Mouse (Mus musculus): ENCODE measurements around the gene Col2a1.

Gene Col2a1

DNA sequence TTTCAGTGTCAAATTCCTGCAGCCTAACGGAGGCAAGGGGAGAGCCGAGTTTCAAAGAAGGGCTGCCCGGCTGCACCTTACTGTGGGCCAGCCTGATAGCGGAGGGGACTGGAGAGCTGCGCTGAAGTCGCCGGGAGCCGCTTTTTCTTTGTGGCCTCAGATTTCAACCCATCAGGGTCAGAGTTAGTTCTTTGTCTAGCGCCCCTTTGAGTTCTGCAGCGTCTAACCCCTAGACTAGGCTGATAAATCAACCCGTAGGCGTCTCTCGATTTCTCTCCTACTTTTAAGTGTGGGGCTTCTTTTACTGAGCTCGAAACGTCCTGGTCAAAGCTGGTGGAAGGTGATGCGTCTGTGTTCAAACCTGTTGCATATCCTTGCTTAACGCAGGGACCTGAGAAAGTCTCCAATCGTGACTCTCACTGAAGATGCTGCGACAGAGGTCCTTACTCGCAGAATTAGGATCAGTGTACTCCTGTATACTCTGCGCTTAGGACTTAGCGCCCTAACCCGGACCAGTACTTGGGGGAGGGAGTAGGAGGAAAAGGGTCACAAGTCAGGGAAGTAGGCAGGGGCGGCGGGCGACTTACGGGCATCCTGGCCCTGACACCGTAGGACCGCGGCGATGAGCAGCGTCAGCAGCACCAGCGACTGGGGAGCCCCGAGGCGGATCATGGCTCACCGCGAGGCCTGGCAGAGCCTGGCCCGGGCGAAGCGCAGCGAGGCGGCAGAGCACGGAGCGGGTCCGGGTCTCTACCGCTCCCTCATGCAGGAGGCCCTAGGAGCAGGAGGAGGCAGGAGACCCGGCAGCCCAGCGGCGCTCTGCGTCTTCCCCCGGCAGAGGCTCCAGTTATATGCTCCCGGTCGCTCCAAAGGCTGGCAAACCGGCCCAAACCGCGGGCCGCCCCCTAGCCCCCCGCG is at the start of gene Col2a1:
Gene Col2a1, minus strand, starts transcription at position 874 of the 918 bp plus-strand sequence.
- no peak for DNase-seq

DNA sequence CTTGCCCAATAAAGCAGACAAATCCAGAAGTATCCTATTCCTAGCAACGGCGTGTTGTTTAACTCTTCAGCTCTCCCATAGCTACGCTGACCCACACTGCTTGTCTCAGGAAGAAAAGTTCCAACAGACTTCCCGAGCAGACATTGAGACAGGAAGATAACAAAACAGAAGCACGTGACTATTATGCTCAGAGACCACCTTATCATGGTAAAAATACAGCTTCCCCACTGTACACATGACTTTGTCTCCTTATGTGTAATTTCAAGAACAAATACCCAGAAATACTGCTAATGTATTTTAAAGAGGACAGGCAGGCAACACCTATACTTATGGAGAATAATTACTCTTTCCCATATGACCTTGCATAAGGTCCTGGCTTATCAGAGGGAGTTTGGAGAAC is 47.2 kb upstream of the Col2a1 start:
- no peak for DNase-seq

DNA sequence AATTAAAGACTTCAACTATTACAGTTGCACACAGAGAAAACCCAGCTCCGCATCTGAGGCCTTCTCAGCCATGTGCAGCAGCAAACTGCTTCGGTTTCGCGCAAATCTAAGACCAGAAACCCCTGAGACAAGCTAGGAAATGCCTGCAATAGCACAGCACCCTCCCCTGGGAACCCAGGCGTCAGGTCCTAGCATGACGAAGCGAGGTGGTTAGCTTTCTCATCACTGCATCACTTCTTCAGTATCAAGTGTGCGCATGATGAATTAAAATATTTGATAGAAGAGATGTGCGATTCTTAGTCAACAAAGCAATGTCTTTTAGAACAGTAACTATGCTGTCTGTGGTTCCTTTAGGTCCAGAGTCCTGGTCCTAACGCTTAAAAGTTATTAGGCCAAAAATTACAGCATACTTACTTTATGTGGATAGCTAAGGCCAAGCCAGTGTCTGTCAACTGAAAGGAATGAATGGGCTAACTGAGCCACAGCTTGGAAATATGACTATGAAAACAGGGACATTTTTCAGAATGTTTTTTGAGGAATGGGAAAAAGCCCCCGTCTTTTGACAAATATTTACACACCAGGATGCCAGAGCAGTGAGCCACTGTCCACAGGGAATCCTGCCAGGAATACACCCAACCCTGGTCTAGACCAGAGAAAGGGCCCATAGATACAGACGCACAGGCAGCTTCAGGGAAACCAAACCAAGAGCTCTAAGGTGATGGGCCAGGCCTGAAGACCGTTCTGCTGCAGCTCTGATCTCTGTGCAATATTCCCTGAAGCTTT is 44.6 kb upstream of the Col2a1 start:
- no peak for DNase-seq

DNA sequence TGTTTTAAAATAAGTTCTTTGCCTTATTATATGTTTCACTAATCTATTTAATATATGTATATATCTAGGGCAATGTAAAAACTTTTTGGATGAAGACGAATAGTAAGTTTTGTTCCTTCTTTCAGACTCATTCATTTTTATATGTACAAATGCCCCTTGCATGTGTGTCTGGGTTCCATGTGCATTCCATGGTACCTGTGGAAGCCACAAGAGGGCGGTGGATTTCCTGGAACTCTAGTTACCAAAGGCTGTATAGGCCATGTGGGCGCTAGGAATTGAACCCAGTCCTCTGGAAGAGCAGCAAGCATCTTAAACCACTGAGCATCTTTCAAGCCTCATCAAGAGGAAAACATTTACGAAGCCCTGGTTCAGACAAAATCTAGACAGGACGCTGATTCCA is 39.9 kb upstream of the Col2a1 start:
- DNase-seq = no peak

DNA sequence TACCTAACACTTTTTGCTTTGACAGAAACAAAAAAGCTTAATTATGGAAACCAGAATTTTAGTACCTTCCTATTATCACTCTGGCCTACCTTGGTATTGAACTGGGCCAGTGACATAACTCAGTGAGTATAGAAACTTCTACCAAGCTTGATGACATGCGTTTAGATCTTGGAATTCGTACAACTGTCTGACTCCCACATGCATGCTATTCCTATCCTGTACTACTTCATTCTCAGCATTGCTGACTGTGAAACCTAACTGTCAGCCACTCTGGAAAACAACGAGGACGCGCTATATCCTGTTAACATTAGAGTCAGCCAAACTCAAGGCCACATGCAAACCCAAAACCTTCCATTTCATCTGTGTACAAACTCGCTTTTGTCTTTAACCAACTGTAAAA is 39.5 kb upstream of the Col2a1 start:
- DNase-seq = no peak

DNA sequence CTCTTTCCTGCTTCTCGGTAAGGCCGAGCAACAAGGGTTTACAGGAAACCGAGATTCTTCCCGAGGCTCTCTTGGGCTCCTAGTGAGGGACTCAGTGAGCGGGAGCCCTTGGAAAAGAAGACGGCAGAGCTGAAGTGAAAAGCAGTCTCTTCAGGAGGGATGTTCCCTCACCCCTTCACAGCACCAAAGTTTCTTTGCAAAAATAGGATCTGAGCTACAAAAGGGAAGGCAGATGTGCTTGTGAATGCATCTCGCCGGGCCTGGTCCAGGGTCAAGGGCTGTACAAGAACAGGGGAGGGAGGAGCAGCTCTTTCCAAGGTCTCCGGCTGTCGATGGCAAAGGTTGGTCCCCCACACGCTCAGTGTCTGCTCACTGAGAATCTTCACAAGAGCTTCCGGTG is 38.0 kb upstream of the Col2a1 start:
- no peak for DNase-seq

DNA sequence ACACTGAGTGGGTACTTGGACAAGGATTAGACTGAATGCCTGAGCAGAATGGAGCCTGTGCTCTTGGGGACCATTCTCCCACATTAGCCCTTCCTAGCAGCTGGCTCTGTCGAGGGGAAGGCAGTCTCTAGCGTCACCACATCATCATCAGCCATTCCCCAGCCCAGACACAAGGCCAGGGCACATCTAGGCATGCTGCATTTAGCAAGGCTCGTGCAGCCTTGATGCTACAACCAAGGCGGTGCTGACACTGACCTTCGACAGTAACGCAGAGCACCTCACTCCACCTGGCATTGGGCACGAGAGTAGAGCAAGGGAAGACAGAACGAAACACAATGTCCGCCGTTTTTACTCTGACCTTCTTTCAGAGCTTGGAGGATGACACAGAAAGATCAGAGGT is 35.2 kb upstream of the Col2a1 start:
- no peak for DNase-seq

DNA sequence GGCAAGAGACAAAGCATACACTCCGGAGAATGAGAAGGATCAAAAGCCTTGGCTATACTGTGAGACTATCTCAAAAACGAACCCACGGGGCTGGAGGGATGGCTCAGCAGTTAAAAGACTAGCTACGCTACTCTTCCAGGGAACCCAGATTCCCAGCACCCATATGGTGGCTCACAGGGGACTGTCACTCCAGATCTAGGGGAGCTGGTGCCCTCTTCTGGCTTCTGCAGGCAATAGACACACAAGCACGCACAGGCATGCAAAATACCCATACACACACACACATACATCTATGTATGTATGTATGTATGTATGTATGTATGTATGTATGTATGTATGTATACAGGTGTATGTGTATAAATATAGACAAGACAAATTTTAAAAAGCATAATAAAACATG is 32.1 kb upstream of the Col2a1 start:
- DNase-seq = no peak

DNA sequence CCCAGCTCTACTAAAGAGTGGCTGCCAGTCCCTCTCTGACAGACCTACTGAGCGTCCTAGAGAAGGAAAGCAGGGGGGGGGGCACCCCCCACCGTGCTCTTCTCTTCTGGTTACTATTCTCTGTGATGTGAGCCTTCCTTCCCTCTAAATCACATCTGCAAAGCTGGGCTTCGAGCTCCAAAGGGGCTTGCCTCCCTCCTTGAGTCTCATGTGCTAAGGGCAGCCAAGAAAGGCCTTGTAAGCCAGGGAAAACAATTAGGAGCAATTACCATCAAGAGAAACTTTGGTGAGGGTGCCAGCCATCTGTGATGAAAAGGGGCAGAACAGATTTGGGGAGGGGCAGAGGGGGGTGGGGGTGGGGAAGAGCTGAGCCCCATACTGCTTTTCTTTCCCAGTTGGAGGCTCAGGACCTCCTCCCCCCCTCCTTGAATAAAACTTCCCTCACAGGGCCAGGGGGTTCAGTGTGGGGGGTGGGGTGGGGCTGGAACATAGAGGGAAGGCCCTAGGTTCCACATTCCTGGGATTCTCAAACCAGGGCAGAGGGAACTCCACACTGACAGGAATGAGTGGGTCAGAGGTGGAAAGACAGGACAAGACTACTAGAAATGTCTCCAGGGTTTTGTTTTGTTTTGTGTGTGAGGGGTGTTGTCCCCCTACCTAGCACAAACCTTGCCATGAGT is 30.7 kb upstream of the Col2a1 start:
- DNase-seq = no peak

DNA sequence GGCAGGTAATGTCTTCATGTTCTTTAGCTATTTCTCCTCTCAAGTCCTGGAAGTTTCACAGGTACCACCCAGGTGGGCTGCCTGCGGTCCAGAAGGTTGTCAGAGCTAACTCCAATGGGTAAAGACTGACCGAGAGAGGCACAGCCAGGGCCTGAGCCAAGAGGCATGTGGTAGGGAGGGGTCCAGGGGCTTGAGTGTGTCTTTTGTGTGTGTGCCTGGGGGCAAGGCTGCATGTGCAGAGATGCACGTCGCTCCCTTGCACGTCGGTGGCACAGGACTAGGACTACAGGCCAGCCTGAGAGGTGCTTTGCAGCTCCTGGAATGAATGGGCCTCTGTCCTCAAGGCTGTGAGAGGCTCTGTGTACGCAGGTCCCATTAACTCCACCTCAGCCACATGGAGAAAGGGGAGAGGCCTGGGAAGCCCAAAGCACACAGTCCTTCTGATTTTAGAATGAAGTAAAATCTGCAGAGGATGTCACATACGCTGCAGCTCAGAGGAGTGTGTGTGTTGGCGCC is 28.8 kb upstream of the Col2a1 start:
- no peak for DNase-seq

DNA sequence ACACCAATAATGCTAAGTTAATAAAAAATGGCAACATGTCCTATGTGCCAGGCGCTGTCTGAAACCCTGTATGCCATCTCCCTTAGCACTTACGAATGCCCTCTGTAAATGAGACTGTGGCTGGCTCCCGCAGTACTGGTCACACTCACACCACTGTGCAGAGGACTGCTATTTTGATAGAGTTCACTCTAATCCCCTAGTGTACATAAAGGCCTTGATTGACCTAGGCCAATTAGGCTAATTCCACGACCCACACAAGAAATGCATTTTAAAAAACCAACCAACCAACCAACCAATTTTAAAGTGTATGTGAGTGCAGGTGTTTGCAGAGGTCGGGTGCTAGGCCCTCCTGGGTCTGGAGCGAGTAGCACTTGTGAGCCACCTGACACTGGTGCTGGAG is 25.3 kb upstream of the Col2a1 start:
- no peak for DNase-seq

DNA sequence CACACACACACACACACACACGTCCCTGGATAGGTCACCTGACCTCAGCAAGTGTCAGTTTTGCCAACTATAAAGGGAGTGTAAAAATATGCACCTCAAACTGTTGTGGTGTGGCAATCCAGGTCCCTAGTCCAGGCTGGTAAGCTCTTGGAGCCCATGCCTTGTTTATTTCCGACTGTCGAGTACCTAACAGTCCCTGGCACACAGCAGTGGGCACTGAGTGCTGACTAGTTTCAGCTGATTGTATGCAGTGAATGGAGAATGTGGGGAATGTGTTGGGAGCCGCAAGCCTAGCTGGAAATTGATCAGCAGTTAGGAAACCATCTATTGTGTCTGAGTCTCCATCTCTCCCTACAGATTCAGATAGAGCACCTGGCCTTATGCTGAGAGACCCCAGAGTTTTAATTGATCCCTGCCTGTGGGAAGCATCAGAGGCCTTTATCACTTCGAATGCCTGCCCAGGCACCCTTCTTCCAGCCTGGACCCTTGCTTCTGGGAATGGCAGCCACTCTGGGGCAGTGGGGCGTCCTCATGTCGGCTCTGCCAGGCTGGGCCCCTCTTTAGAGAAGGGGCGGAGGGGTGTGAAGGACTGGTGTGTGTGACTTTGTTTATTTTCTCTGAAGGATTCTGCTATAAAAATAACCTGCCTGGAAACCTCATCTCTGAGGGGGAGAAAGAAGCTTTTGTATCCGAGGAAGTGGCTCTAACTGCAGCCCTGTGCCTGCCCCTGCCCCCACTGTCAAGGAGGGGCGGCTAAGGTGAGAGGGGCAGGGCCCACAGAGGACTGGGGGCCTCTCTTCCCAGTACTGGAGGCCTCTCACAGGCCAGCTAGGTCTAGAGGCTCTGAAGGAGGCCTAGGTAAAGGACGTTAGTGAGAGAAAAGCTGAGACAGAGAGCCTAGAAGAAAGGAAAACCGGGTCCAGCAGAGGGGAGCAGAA is 22.7 kb upstream of the Col2a1 start:
- no peak for DNase-seq

DNA sequence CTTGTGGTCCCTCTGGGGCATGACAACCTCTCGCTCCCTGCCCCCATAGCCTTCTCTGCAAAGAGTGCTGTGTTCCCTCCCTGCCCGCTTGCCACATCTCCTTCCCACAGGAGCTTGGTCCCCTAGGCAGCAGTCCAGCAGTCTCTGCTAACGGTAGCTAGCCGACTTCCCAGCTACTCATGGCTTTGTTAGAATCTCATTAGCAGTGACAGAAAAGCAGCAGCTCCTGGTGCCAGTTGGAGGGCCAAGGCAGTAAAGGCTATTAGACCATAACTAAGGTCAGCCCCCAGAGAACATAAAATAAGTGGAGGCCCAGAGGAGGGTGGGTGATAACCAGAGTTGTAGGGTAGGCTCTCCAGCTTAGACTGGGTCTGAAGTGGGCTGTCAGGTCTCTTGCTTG is 21.1 kb upstream of the Col2a1 start:
- no peak for DNase-seq

DNA sequence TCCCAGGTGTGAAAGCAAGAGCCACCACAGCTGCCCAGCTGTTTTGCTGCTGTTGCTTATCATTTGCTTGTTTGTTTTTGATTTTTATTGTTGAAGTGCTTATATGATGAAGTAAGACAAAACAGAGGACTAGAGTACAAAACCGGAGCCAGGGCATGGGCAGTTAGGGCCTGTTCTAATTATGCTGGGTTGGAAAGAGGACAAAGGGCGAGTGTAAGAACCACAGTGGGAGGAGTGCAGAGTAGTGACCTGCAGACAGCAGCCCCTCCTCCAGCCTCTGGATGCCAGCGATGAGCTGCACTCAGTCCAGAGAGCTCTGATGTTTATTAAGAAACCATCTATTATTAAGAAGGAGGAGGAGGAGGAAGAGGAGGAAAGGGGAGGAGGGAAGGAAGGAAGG is 18.6 kb upstream of the Col2a1 start:
- no peak for DNase-seq

DNA sequence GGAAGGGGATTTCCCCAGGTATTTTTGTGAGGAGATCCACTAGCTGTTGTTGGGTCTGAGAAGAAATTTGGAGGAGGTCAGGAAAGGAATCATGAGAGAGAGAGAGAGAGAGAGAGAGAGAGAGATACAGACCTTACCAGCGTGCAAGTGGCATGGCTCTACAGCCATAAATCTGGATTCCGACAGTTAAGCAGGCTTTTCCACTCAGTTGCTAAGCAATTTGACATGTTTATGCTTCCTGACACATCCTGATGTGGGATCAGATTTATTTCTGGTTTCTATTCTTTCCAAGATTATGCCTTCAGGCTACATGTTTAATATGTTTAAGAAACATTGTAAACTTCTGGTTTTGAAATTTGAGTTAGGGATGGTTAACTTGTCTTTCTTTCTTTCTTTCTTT is 17.4 kb upstream of the Col2a1 start:
- DNase-seq = no peak

DNA sequence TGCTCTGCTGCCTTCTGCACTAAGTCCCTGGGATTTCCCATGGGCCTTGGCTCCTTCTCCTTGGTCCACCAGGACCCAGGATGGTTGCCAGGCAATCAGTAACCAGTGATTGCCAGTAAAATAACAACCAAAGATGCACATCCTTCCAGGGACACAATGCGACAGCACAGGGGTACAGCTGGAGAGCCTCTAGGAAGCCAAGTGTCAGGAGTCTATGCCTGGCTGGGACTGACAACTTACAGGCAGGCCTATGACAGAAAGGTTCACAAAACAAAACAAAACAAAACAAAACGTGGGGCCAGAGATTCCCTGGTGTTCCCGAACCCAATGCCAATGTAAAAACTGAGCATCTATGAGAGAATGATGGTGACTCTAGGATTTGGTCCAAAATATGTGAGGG is 14.6 kb upstream of the Col2a1 start:
- no peak for DNase-seq

DNA sequence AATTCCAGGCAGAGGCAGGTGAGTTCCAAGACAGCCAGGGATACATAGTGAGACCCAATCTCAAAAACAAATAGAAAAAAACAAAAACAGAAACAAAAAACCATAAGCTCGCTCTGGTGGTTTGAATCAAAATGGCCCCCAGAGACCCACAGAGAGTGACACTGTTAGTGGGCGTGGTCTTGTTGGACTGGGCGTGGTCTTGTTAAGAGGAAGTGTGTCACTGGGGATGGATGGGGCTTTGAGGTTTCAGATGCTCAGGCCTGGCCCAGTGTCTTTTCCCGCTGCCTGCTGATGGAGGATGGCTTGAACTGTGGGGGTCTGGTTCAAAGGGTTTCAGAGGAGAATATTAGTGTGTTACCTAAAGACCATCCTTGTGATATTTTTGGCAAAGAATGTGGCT is 13.4 kb upstream of the Col2a1 start:
- DNase-seq = no peak

DNA sequence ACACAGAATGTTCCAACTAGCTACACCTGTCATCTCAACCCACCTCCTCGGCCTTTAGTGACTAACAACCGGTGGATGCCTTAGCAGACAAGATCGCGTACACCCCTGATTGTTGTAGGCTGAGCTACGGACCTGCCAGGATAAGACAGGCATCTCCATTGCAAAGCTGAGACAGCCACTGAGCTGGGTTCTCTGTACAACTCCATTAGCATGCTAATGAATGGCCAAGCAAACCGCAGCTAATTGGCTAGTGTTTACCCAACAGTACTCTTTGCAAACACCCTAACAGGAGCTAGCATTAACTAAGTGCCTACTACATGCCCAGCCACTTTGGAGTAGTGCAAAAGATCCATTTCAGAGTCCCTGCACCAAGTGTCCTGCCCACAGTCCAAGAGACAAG is 8.3 kb upstream of the Col2a1 start:
- DNase-seq = no peak

DNA sequence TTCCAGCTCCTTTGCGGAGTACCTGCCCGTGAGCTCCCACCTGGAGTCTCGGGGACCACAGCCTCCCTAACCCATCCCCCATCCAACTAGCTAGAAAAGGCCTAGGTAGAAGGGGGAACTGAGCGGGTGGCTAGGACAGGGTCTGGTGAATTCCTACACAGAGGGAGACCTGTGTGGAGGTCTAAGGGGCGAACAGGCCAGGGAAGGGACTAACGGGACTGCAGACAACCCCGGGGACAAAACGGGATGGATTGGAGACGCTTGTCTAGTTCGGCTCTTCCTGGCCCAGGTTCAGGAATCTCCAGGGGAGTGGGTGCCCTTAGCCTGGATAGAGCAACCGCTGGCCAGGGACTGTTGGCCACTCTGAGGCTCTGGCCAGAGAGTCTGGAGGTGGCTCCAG is 686 bp upstream of the Col2a1 start:
- no peak for DNase-seq

DNA sequence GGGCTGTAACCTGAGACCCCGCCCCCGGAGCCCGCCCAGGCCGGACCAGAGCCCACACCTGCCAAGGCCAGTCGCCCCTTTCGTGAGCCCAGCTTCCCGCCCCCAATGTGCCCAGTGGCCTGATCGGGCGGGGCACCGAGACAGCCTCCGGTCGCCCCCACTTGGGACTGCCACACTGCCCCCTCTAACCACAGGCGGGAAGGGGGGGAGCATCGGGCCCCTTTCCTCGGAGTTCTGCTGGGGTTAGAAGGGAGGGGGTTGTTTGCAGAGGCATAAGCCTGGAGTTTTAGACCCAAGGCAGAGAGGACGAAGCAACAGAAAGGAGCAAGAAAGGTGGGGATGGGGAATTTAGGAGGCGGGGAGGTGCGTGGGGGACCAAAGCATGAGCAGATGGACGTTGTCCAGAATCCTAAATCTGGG is 255 bp upstream of the Col2a1 start:
- no peak for DNase-seq

DNA sequence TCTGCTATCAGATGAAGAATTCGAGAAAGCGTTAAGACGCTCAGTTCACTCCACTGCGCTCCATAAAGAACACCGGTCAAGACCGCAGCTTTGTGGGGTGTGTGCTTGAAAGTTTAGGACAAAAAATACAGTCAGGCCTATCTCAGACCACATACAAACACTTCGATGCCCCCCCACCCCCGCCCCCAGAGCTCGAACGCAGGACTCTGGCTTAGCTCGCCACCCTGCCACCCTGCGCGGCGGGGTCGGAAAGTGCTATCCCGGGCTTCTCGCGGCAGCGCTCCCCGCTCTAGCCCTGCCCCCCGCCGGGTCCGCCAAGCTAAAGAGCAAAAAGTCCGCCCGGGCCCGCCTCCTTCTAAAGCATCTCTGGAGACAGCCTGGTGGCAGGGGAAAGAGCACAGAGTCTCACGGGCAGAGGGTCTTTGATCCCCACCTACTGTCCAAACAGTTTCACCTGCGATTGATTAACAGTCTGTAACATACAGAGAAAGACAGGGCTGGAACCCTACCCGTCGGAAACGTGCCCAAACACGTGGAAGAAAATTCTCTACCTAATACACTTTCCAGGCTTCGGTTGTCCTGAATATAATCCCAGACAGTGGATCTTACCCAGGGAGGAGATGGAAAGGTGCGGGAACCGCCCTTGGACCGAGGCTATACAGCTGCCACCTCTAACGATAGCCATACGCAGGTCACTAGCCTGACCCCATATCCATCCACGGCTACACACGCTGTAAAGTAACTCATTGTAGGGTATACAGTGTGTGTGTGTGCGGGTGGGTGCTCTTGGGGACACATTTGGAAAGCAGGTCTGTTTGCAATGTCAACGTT is 1.3 kb downstream of the Col2a1 start:
- DNase-seq = no peak
